Mouse (Mus musculus): ENCODE data around the gene Vmn1r55. TPM values are rescaled to one million over a fixed set of nuclear protein-coding genes. Genes with fewer than 3 reads are reported as not detected.
"Not testable (repeated sequence)": the region's sequence is repeated elsewhere in the genome, so short reads cannot be mapped to it uniquely, and the experiment has no call there.

The Vmn1r55 gene
- polyA plus RNA-seq (2015; fragmentation: Nextera tagmentation; extraction: Ambion mirVana): 0.02 TPM in 1 of 2 replicates, not detected in the other

- not testable (repeated sequence) for H3K27me3 ChIP-seq (ENCODE audit: control insufficient read depth, insufficient read depth, low read depth, low read length); H3K9me3 ChIP-seq (replicated peaks; ENCODE audit: control insufficient read depth, low read length, poor library complexity, severe bottlenecking); H3K4me1 ChIP-seq (ENCODE audit: control insufficient read depth, insufficient read depth, low read length); H3K36me3 ChIP-seq (ENCODE audit: control insufficient read depth, insufficient read depth, low read length); ATAC-seq; H3K27ac ChIP-seq (ENCODE audit: low read length); H3K4me2 ChIP-seq (ENCODE audit: low read length); H3K9ac ChIP-seq (ENCODE audit: low read depth, low read length); H3K4me3 ChIP-seq (ENCODE audit: low read depth, low read length)
Observed at GRCm38 (mm10) chr7:5149570-5149969, at the start of gene Vmn1r55. Gene Vmn1r55, minus strand, starts transcription at chr7:5149670.

GRCm38 (mm10) chr7:5196647-5197046 is 47.2 kb upstream of the Vmn1r55 start, which contains the start of gene Vmn1r56:
Gene Vmn1r56, minus strand, starts transcription at chr7:5196747.
- H3K4me1 ChIP-seq (ENCODE audit: control insufficient read depth, insufficient read depth, low read length); H3K4me3 ChIP-seq (ENCODE audit: low read depth, low read length); H3K9ac ChIP-seq (ENCODE audit: low read depth, low read length); ATAC-seq; H3K27me3 ChIP-seq (ENCODE audit: control insufficient read depth, insufficient read depth, low read depth, low read length); H3K36me3 ChIP-seq (ENCODE audit: control insufficient read depth, insufficient read depth, low read length); H3K4me2 ChIP-seq (ENCODE audit: low read length); H3K9me3 ChIP-seq (replicated peaks; ENCODE audit: control insufficient read depth, low read length, poor library complexity, severe bottlenecking); H3K27ac ChIP-seq (ENCODE audit: low read length): not testable (repeated sequence)

- WGBS: 21% methylated on average over 40 of the region's 42 CpGs
- Histone ChIP-seq H3K27me3 (ENCODE audit: control insufficient read depth, insufficient read depth, low read depth, low read length) (no peaks in the 10 kb centered on the region), H3K4me3 (ENCODE audit: low read depth, low read length) (peak within 1 kb of the TSS; percentile 43), H3K4me2 (ENCODE audit: low read length) (peak within 1 kb of the TSS; percentile 66), H3K9me3 (replicated peaks; ENCODE audit: control insufficient read depth, low read length, poor library complexity, severe bottlenecking) (no peaks in the 10 kb centered on the region), H3K4me1 (ENCODE audit: control insufficient read depth, insufficient read depth, low read length) (no peaks in the 10 kb centered on the region), H3K27ac (ENCODE audit: low read length) (no peak within 1 kb of the TSS), H3K36me3 (ENCODE audit: control insufficient read depth, insufficient read depth, low read length) (no peaks in the 10 kb centered on the region), H3K9ac (ENCODE audit: low read depth, low read length) (peak within 1 kb of the TSS; percentile 65)
- peak; percentile 91 for ATAC-seq
Observed at GRCm38 (mm10) chr7:5125549-5126406, 23.7 kb downstream of the Vmn1r55 start, which contains the start of gene Rasl2-9. Gene Rasl2-9, minus strand, starts transcription at chr7:5125950.

GRCm38 (mm10) chr7:5125078-5125477 is 24.4 kb downstream of the Vmn1r55 start:
- Histone ChIP-seq H3K9ac (ENCODE audit: low read depth, low read length) (no peak overlapping the region), H3K4me1 (ENCODE audit: control insufficient read depth, insufficient read depth, low read length) (no peaks in the 10 kb centered on the region), H3K36me3 (ENCODE audit: control insufficient read depth, insufficient read depth, low read length) (no peaks in the 10 kb centered on the region), H3K4me2 (ENCODE audit: low read length) (no peak overlapping the region), H3K27me3 (ENCODE audit: control insufficient read depth, insufficient read depth, low read depth, low read length) (no peaks in the 10 kb centered on the region), H3K27ac (ENCODE audit: low read length) (no peak overlapping the region), H3K4me3 (ENCODE audit: low read depth, low read length) (no peak overlapping the region), H3K9me3 (replicated peaks; ENCODE audit: control insufficient read depth, low read length, poor library complexity, severe bottlenecking) (no peaks in the 10 kb centered on the region)
- no peak for ATAC-seq
- WGBS: 91% methylated on average over 8 of the region's 8 CpGs

GRCm38 (mm10) chr7:5116850-5117249 is 32.6 kb downstream of the Vmn1r55 start, which contains the start of gene Rfpl4:
Gene Rfpl4, minus strand, starts transcription at chr7:5116950.
- Histone ChIP-seq H3K9ac (ENCODE audit: low read depth, low read length) (no peak within 1 kb of the TSS), H3K27me3 (ENCODE audit: control insufficient read depth, insufficient read depth, low read depth, low read length) (no peaks in the 10 kb centered on the region), H3K4me2 (ENCODE audit: low read length) (no peak within 1 kb of the TSS), H3K36me3 (ENCODE audit: control insufficient read depth, insufficient read depth, low read length) (no peaks in the 10 kb centered on the region), H3K4me1 (ENCODE audit: control insufficient read depth, insufficient read depth, low read length) (no peaks in the 10 kb centered on the region), H3K4me3 (ENCODE audit: low read depth, low read length) (no peak within 1 kb of the TSS), H3K27ac (ENCODE audit: low read length) (no peak within 1 kb of the TSS), H3K9me3 (replicated peaks; ENCODE audit: control insufficient read depth, low read length, poor library complexity, severe bottlenecking) (no peaks in the 10 kb centered on the region)
- WGBS: 93% methylated on average over 3 of the region's 3 CpGs
- no peak for ATAC-seq

GRCm38 (mm10) chr7:5112701-5113100 is 36.8 kb downstream of the Vmn1r55 start:
- Histone ChIP-seq H3K9ac (ENCODE audit: low read depth, low read length) (no peak overlapping the region), H3K36me3 (ENCODE audit: control insufficient read depth, insufficient read depth, low read length) (no peaks in the 10 kb centered on the region), H3K9me3 (replicated peaks; ENCODE audit: control insufficient read depth, low read length, poor library complexity, severe bottlenecking) (no peaks in the 10 kb centered on the region), H3K27ac (ENCODE audit: low read length) (no peak overlapping the region), H3K4me1 (ENCODE audit: control insufficient read depth, insufficient read depth, low read length) (no peaks in the 10 kb centered on the region), H3K4me3 (ENCODE audit: low read depth, low read length) (no peak overlapping the region), H3K4me2 (ENCODE audit: low read length) (no peak overlapping the region), H3K27me3 (ENCODE audit: control insufficient read depth, insufficient read depth, low read depth, low read length) (no peaks in the 10 kb centered on the region)
- 43% methylated on average over 3 of the region's 3 CpGs for WGBS
- no peak for ATAC-seq

- H3K27ac ChIP-seq (ENCODE audit: low read length): no peak overlapping the region
- no peaks in the 10 kb centered on the region for H3K36me3 ChIP-seq (ENCODE audit: control insufficient read depth, insufficient read depth, low read length)
- no peak for ATAC-seq
- H3K4me2 ChIP-seq (ENCODE audit: low read length): no peak overlapping the region
- H3K4me3 ChIP-seq (ENCODE audit: low read depth, low read length): no peak overlapping the region
- no peaks in the 10 kb centered on the region for H3K4me1 ChIP-seq (ENCODE audit: control insufficient read depth, insufficient read depth, low read length)
- no peaks in the 10 kb centered on the region for H3K9me3 ChIP-seq (replicated peaks; ENCODE audit: control insufficient read depth, low read length, poor library complexity, severe bottlenecking)
- H3K9ac ChIP-seq (ENCODE audit: low read depth, low read length): no peak overlapping the region
- 84% methylated on average over 8 of the region's 8 CpGs for WGBS
- no peaks in the 10 kb centered on the region for H3K27me3 ChIP-seq (ENCODE audit: control insufficient read depth, insufficient read depth, low read depth, low read length)
Observed at GRCm38 (mm10) chr7:5109301-5109700, 40.2 kb downstream of the Vmn1r55 start.

- Histone ChIP-seq H3K4me2 (ENCODE audit: low read length) (no peak overlapping the region), H3K36me3 (ENCODE audit: control insufficient read depth, insufficient read depth, low read length) (no peaks in the 10 kb centered on the region), H3K27ac (ENCODE audit: low read length) (no peak overlapping the region), H3K9ac (ENCODE audit: low read depth, low read length) (no peak overlapping the region), H3K4me1 (ENCODE audit: control insufficient read depth, insufficient read depth, low read length) (no peaks in the 10 kb centered on the region), H3K9me3 (replicated peaks; ENCODE audit: control insufficient read depth, low read length, poor library complexity, severe bottlenecking) (no peaks in the 10 kb centered on the region), H3K27me3 (ENCODE audit: control insufficient read depth, insufficient read depth, low read depth, low read length) (no peaks in the 10 kb centered on the region), H3K4me3 (ENCODE audit: low read depth, low read length) (no peak overlapping the region)
- ATAC-seq: no peak
- 79% methylated on average over 4 of the region's 4 CpGs for WGBS
Observed at GRCm38 (mm10) chr7:5108272-5108671, 41.2 kb downstream of the Vmn1r55 start.

GRCm38 (mm10) chr7:5102564-5102963 is 46.9 kb downstream of the Vmn1r55 start:
- Histone ChIP-seq H3K4me3 (ENCODE audit: low read depth, low read length) (no peak overlapping the region), H3K4me1 (ENCODE audit: control insufficient read depth, insufficient read depth, low read length) (no peaks in the 10 kb centered on the region), H3K27ac (ENCODE audit: low read length) (no peak overlapping the region), H3K4me2 (ENCODE audit: low read length) (no peak overlapping the region), H3K27me3 (ENCODE audit: control insufficient read depth, insufficient read depth, low read depth, low read length) (no peaks in the 10 kb centered on the region), H3K9me3 (replicated peaks; ENCODE audit: control insufficient read depth, low read length, poor library complexity, severe bottlenecking) (no peaks in the 10 kb centered on the region), H3K9ac (ENCODE audit: low read depth, low read length) (no peak overlapping the region), H3K36me3 (ENCODE audit: control insufficient read depth, insufficient read depth, low read length) (peaks cover 16% of the 10 kb centered on the region)
- WGBS: 84% methylated on average over 2 of the region's 2 CpGs
- no peak for ATAC-seq

Data from midbrain, embryonic 16.5 days (tissue).